Mouse (Mus musculus): Measurements from ENCODE around the gene Cav2. TPM values are rescaled to one million over a fixed set of nuclear protein-coding genes. Genes with fewer than 3 reads are reported as not detected.

The Cav2 gene
- polyA plus RNA-seq (2015; fragmentation: Nextera tagmentation; extraction: Ambion mirVana), result 12.8 and 14.9 TPM in 2 replicates

- 1% methylated on average over 39 of the region's 40 CpGs for WGBS
- ATAC-seq (ENCODE audit: low read depth), result peak; percentile 93
- H3K9ac ChIP-seq, result peak within 1 kb of the TSS; percentile 76
- H3K36me3 ChIP-seq, result no peaks in the 10 kb centered on the region
- no peaks in the 10 kb centered on the region for H3K9me3 ChIP-seq
- H3K4me1 ChIP-seq (replicated peaks), result peaks cover 6% of the 10 kb centered on the region
- H3K27ac ChIP-seq (replicated peaks), result peak within 1 kb of the TSS; percentile 18
- peak within 1 kb of the TSS; percentile 93 for H3K4me2 ChIP-seq
- H3K27me3 ChIP-seq, result peaks cover 9% of the 10 kb centered on the region; the same call in 1 of the 2 replicates
- H3K4me3 ChIP-seq, result peak within 1 kb of the TSS; percentile 57
These were observed at the start of gene Cav2 for GRCm38 (mm10) chr6:17280939-17281756. TSS of gene Cav2 (plus strand) at chr6:17281185.

DNA sequence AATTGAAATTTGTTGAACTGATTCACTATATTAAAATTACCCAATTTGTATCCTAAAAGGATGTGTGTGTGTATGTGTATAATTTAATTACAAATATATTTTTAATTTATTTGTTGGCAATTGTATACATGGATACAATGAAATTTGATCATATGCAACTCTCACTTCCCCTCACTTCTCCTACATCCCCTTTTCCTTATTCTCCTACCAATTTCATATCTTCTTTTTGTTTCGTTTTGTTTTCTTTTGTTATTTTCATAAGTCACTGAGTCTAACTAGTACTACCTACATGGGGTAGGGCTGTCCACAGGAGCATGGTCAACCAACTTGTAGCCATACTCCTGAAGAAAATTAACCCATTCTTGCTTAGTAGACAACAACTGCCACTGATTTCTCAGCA, 41.3 kb upstream of the Cav2 start:
- 81% methylated on average over 1 of the region's 1 CpGs for WGBS
- Histone ChIP-seq H3K27ac (replicated peaks) (no peak overlapping the region), H3K36me3 (no peaks in the 10 kb centered on the region), H3K9ac (no peak overlapping the region), H3K27me3 (no peaks in the 10 kb centered on the region), H3K4me3 (no peak overlapping the region), H3K4me1 (replicated peaks) (no peaks in the 10 kb centered on the region), H3K4me2 (no peak overlapping the region), H3K9me3 (no peaks in the 10 kb centered on the region)
- ATAC-seq (ENCODE audit: low read depth), result no peak

- Histone ChIP-seq H3K4me2 (no peak overlapping the region), H3K36me3 (no peaks in the 10 kb centered on the region), H3K9ac (no peak overlapping the region), H3K27me3 (no peaks in the 10 kb centered on the region), H3K4me1 (replicated peaks) (no peaks in the 10 kb centered on the region), H3K9me3 (no peaks in the 10 kb centered on the region), H3K27ac (replicated peaks) (no peak overlapping the region), H3K4me3 (no peak overlapping the region)
- WGBS, result 88% methylated on average over 1 of the region's 1 CpGs
- ATAC-seq (ENCODE audit: low read depth), result no peak
These were observed 40.0 kb upstream of the Cav2 start for GRCm38 (mm10) chr6:17241013-17241412.

GRCm38 (mm10) chr6:17246959-17247358, 34.0 kb upstream of the Cav2 start:
- 92% methylated on average over 2 of the region's 2 CpGs for WGBS
- no peak overlapping the region for H3K4me2 ChIP-seq
- ATAC-seq (ENCODE audit: low read depth), result no peak
- no peaks in the 10 kb centered on the region for H3K36me3 ChIP-seq
- no peak overlapping the region for H3K27ac ChIP-seq (replicated peaks)
- H3K9me3 ChIP-seq, result no peaks in the 10 kb centered on the region
- no peak overlapping the region for H3K9ac ChIP-seq
- no peaks in the 10 kb centered on the region for H3K27me3 ChIP-seq
- peaks cover 6% of the 10 kb centered on the region; the same call in 1 of the 2 replicates for H3K4me1 ChIP-seq (replicated peaks)
- H3K4me3 ChIP-seq, result no peak overlapping the region

DNA sequence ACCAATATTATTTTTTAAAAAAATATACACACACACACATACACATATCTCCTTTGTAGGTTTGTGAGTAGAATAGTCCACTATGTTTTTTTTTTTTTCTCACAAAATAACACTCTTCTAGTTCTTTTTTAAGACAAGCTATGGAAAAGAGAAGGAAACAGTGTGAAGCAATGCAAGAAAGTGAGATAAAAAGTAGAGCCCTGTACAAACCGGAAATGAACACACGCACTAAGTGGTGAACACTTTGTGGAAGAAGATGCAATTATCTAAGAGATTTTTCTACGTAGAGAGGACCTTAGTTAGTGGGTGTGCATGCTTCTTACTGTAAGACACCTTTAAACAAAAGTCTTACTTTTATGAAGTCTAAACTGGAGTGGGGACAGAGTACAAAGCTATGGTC, 33.3 kb upstream of the Cav2 start:
- Histone ChIP-seq H3K27me3 (no peaks in the 10 kb centered on the region), H3K27ac (replicated peaks) (no peak overlapping the region), H3K9me3 (no peaks in the 10 kb centered on the region), H3K4me2 (no peak overlapping the region), H3K36me3 (no peaks in the 10 kb centered on the region), H3K9ac (no peak overlapping the region), H3K4me1 (replicated peaks) (peaks cover 6% of the 10 kb centered on the region; the same call in 1 of the 2 replicates), H3K4me3 (no peak overlapping the region)
- 94% methylated on average over 3 of the region's 3 CpGs for WGBS
- no peak for ATAC-seq (ENCODE audit: low read depth)

- 15% methylated on average over 1 of the region's 1 CpGs for WGBS
- ATAC-seq (ENCODE audit: low read depth), result no peak
These were observed 32.7 kb upstream of the Cav2 start for GRCm38 (mm10) chr6:17248241-17248640.

GRCm38 (mm10) chr6:17251958-17252357, 29.0 kb upstream of the Cav2 start:
- 75% methylated on average over 1 of the region's 1 CpGs for WGBS
- H3K9me3 ChIP-seq, result no peaks in the 10 kb centered on the region
- H3K27me3 ChIP-seq, result no peaks in the 10 kb centered on the region
- peaks cover 6% of the 10 kb centered on the region; the same call in 1 of the 2 replicates for H3K4me1 ChIP-seq (replicated peaks)
- H3K27ac ChIP-seq (replicated peaks), result no peak overlapping the region
- H3K4me3 ChIP-seq, result no peak overlapping the region
- H3K36me3 ChIP-seq, result no peaks in the 10 kb centered on the region
- no peak overlapping the region for H3K4me2 ChIP-seq
- H3K9ac ChIP-seq, result no peak overlapping the region
- ATAC-seq (ENCODE audit: low read depth), result no peak

More at GRCm38 (mm10) chr6:17248241-17248640, 32.7 kb upstream of the Cav2 start:
- H3K4me2 ChIP-seq, result no peak overlapping the region
- H3K9ac ChIP-seq, result no peak overlapping the region
- H3K4me3 ChIP-seq, result no peak overlapping the region
- no peak overlapping the region for H3K27ac ChIP-seq (replicated peaks)
- H3K9me3 ChIP-seq, result no peaks in the 10 kb centered on the region
- no peaks in the 10 kb centered on the region for H3K27me3 ChIP-seq
- no peaks in the 10 kb centered on the region for H3K36me3 ChIP-seq
- H3K4me1 ChIP-seq (replicated peaks), result peaks cover 6% of the 10 kb centered on the region; the same call in 1 of the 2 replicates

- ATAC-seq (ENCODE audit: low read depth), result no peak
These were observed 22.8 kb upstream of the Cav2 start for GRCm38 (mm10) chr6:17258142-17258541.

GRCm38 (mm10) chr6:17258911-17259310, 22.1 kb upstream of the Cav2 start:
- no peak overlapping the region for H3K4me2 ChIP-seq
- H3K4me1 ChIP-seq (replicated peaks), result no peaks in the 10 kb centered on the region
- H3K9me3 ChIP-seq, result no peaks in the 10 kb centered on the region
- whole genome bisulfite sequencing, result 93% methylated on average over 1 of the region's 1 CpGs
- ATAC-seq (ENCODE audit: low read depth), result no peak
- H3K4me3 ChIP-seq, result no peak overlapping the region
- no peak overlapping the region for H3K27ac ChIP-seq (replicated peaks)
- no peaks in the 10 kb centered on the region for H3K27me3 ChIP-seq
- no peaks in the 10 kb centered on the region for H3K36me3 ChIP-seq
- H3K9ac ChIP-seq, result no peak overlapping the region

More at GRCm38 (mm10) chr6:17258142-17258541, 22.8 kb upstream of the Cav2 start:
- Histone ChIP-seq H3K9me3 (no peaks in the 10 kb centered on the region), H3K4me2 (no peak overlapping the region), H3K4me3 (no peak overlapping the region), H3K36me3 (no peaks in the 10 kb centered on the region), H3K9ac (no peak overlapping the region), H3K27ac (replicated peaks) (no peak overlapping the region), H3K4me1 (replicated peaks) (no peaks in the 10 kb centered on the region), H3K27me3 (no peaks in the 10 kb centered on the region)
- WGBS, result 88% methylated on average over 1 of the region's 1 CpGs

GRCm38 (mm10) chr6:17262786-17263185, 18.2 kb upstream of the Cav2 start:
- H3K4me2 ChIP-seq, result no peak overlapping the region
- H3K9me3 ChIP-seq, result no peaks in the 10 kb centered on the region
- H3K36me3 ChIP-seq, result no peaks in the 10 kb centered on the region
- H3K27ac ChIP-seq (replicated peaks), result no peak overlapping the region
- ATAC-seq (ENCODE audit: low read depth), result no peak
- H3K4me3 ChIP-seq, result no peak overlapping the region
- 60% methylated on average over 2 of the region's 2 CpGs for WGBS
- H3K4me1 ChIP-seq (replicated peaks), result no peaks in the 10 kb centered on the region
- H3K27me3 ChIP-seq, result no peaks in the 10 kb centered on the region
- no peak overlapping the region for H3K9ac ChIP-seq

GRCm38 (mm10) chr6:17265043-17265442, 15.9 kb upstream of the Cav2 start:
- no peak overlapping the region for H3K4me2 ChIP-seq
- no peaks in the 10 kb centered on the region for H3K4me1 ChIP-seq (replicated peaks)
- H3K36me3 ChIP-seq, result no peaks in the 10 kb centered on the region
- ATAC-seq (ENCODE audit: low read depth), result no peak
- H3K4me3 ChIP-seq, result no peak overlapping the region
- H3K27me3 ChIP-seq, result no peaks in the 10 kb centered on the region
- no peak overlapping the region for H3K9ac ChIP-seq
- WGBS, result 75% methylated on average over 4 of the region's 4 CpGs
- H3K27ac ChIP-seq (replicated peaks), result no peak overlapping the region
- no peaks in the 10 kb centered on the region for H3K9me3 ChIP-seq

DNA sequence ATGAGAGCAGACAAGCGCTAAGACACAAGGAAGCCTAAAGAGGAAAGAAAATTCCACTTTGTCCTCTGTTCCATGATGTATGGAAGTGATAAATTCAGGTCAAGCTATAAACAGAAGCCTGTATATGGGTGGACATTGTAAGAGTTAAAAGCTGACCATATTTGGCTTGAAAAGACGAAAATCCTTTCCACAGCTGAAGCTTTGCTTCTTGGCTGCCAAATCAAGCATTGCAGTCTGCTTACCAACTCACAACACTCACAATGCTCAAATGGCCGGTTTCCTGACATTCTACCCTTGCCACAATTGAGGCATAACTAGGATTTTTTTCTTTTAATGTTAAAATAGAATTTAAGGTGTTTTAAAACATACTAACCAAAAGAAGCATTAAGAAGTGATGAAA, 14.5 kb upstream of the Cav2 start:
- no peak overlapping the region for H3K4me2 ChIP-seq
- H3K9ac ChIP-seq, result no peak overlapping the region
- H3K9me3 ChIP-seq, result no peaks in the 10 kb centered on the region
- WGBS, result 83% methylated on average over 3 of the region's 3 CpGs
- no peaks in the 10 kb centered on the region for H3K27me3 ChIP-seq
- no peak overlapping the region for H3K27ac ChIP-seq (replicated peaks)
- no peak for ATAC-seq (ENCODE audit: low read depth)
- no peaks in the 10 kb centered on the region for H3K4me1 ChIP-seq (replicated peaks)
- H3K36me3 ChIP-seq, result no peaks in the 10 kb centered on the region
- H3K4me3 ChIP-seq, result no peak overlapping the region

Data from neural tube, embryonic 13.5 days (tissue).